Mouse (Mus musculus) brown adipose tissue, adult 24 weeks (tissue): Measurements from ENCODE around the gene Atg2a. TPM values are rescaled to one million over a fixed set of nuclear protein-coding genes. Genes with fewer than 3 reads are reported as not detected.
"Not testable (repeated sequence)": the region's sequence is repeated elsewhere in the genome, so short reads cannot be mapped to it uniquely, and the experiment has no call there.

ENCODE experiments used
- H3K27ac ChIP-seq: fragments of 200-500 bp; replicated peaks from 2 replicates; pipeline ENCODE4 v1.5.1; 2012; ENCODE audit warnings: low read depth, mild to moderate bottlenecking, low read length
- H3K4me1 ChIP-seq: fragments of 200-500 bp; 2 replicates; pipeline ENCODE4 v1.6.1; 2012; ENCODE audit warnings: low read length, mixed read lengths; ENCODE audit not compliant: control insufficient read depth, insufficient read depth, insufficient read length
- H3K4me3 ChIP-seq: fragments of 200-500 bp; 2 replicates; pipeline ENCODE4 v1.5.1; 2012; ENCODE audit warnings: low read depth, mild to moderate bottlenecking, low read length, moderate library complexity; ENCODE audit not compliant: insufficient read depth
- polyA plus RNA-seq: library from polyadenylated mRNA; stranded (reverse); fragments of >200 nt; gene quantifications from 2 replicates; pipeline ENCODE4 v1.2.4, GENCODE M21; 2012; ENCODE audit not compliant: missing spikeins, insufficient read depth, insufficient read length

The Atg2a gene
- polyA plus RNA-seq, 1 experiment: 9.9 TPM

GRCm38 (mm10) chr19:6306137-6306551 is 64.7 kb downstream of the Atg2a start, which contains the start of gene Cdc42bpg:
TSS of gene Cdc42bpg (plus strand) at chr19:6306456.
- Histone ChIP-seq H3K4me3 (peak within 1 kb of the TSS; percentile 73), H3K4me1 (peaks cover 29% of the 10 kb centered on the region), H3K27ac (peak within 1 kb of the TSS; percentile 78)

DNA sequence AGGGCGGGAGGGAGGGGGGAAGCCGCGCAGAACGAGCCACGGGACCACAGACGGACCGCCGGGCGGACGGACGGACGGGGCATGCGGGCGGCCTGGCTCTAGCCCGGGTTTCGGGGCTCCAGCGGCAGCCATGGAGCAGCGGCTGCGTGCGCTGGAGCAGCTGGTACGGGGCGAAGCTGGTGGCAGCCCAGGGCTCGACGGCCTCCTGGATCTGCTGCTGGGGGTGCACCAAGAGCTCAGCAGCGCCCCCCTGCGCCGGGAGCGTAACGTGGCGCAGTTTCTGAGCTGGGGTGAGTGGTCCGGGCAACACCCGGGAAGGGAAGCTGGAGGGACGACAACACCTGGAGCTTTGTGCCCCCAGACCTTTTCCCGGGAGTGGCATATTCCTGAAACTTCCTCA is 65.1 kb downstream of the Atg2a start:
- H3K4me1 ChIP-seq: peaks cover 26% of the 10 kb centered on the region
- peak overlapping the region; percentile 73 for H3K4me3 ChIP-seq
- H3K27ac ChIP-seq: no peak overlapping the region

- Histone ChIP-seq H3K4me3 (no peak overlapping the region), H3K27ac (no peak overlapping the region)
Measured at GRCm38 (mm10) chr19:6307733-6308531, 66.5 kb downstream of the Atg2a start.

GRCm38 (mm10) chr19:6310181-6310580 is 68.7 kb downstream of the Atg2a start:
- Histone ChIP-seq H3K4me3 (no peak overlapping the region), H3K4me1 (no peaks in the 10 kb centered on the region), H3K27ac (no peak overlapping the region)

More at GRCm38 (mm10) chr19:6307733-6308531, 66.5 kb downstream of the Atg2a start:
- peaks cover 14% of the 10 kb centered on the region for H3K4me1 ChIP-seq

DNA sequence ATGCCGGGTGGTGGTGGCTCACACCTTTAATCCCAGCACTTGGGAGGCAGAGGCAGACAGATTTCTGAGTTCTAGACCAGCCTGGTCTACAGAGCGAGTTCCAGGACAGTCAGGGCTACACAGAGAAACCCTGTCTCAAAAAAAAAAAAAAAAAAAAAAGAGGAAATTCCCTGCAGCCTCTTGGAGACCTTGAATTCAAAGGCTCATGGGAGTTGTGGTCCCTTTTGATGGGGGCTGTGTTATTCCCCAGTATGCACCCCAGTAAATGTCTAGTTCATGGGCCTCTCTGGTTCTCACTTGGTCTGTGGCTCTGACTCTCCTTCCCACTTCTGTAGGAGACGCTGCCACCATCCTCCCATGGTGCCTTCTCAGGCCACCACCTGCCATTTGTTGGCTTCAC is 70.3 kb downstream of the Atg2a start:
- not testable (repeated sequence) for H3K4me1 ChIP-seq

More for the DNA sequence above, 70.3 kb downstream of the Atg2a start:
- H3K27ac ChIP-seq, H3K4me3 ChIP-seq: not testable (repeated sequence)

Other genes with a start within 250 kb of the Atg2a start
- gene Capn1, start 225.8 kb upstream of the Atg2a start, polyA plus RNA-seq: 14.2 and 15.9 TPM in 2 replicates
- 14.8 and 17.4 TPM in 2 replicates for gene Syvn1, start 195.1 kb upstream of the Atg2a start, polyA plus RNA-seq
- 53.6 and 56.4 TPM in 2 replicates for gene Mrpl49, start 183.9 kb upstream of the Atg2a start, polyA plus RNA-seq
- gene Fau, start 183.8 kb upstream of the Atg2a start, polyA plus RNA-seq: 701 and 753 TPM in 2 replicates
- 9.8 and 11.3 TPM in 2 replicates for gene Znhit2, start 180.5 kb upstream of the Atg2a start, polyA plus RNA-seq
- 7.3 and 15.5 TPM in 2 replicates for gene Tm7sf2, start 173.3 kb upstream of the Atg2a start, polyA plus RNA-seq
- 25.0 and 25.8 TPM in 2 replicates for gene Vps51, start 164.4 kb upstream of the Atg2a start, polyA plus RNA-seq
- not detected in 2 replicates for gene Tmem262, start 161.6 kb upstream of the Atg2a start, polyA plus RNA-seq
- not detected in 2 replicates for gene Gm28374, start 159.4 kb upstream of the Atg2a start, polyA plus RNA-seq
- 14.0 and 20.5 TPM in 2 replicates for gene Zfpl1, start 156.7 kb upstream of the Atg2a start, polyA plus RNA-seq
- not detected in 2 replicates for gene Cdca5, start 156.7 kb upstream of the Atg2a start, polyA plus RNA-seq
- gene AC131692.1, start 147.2 kb upstream of the Atg2a start, polyA plus RNA-seq: not detected in 2 replicates
- gene Naaladl1, start 135.9 kb upstream of the Atg2a start, polyA plus RNA-seq: not detected in 2 replicates
- 5.7 and 6.8 TPM in 2 replicates for gene Sac3d1, start 123.0 kb upstream of the Atg2a start, polyA plus RNA-seq
- gene Snx15, start 113.4 kb upstream of the Atg2a start, polyA plus RNA-seq: 13.3 and 13.6 TPM in 2 replicates
- gene Batf2, start 100.7 kb upstream of the Atg2a start, polyA plus RNA-seq: 1.2 TPM in 1 of 2 replicates, not detected in the other
- 45.8 and 62.3 TPM in 2 replicates for gene Arl2, start 100.1 kb upstream of the Atg2a start, polyA plus RNA-seq
- gene Majin, start 57.3 kb upstream of the Atg2a start, polyA plus RNA-seq: not detected in 2 replicates
- not detected in 2 replicates for gene Gpha2, start 15.3 kb upstream of the Atg2a start, polyA plus RNA-seq
- 33.0 and 41.3 TPM in 2 replicates for gene Ppp2r5b, start 5.8 kb upstream of the Atg2a start, polyA plus RNA-seq
- 39.6 and 42.8 TPM in 2 replicates for gene Ehd1, start 35.1 kb downstream of the Atg2a start, polyA plus RNA-seq
- 2.5 and 2.8 TPM in 2 replicates for gene Cdc42bpg, start 64.8 kb downstream of the Atg2a start, polyA plus RNA-seq
- 13.9 and 22.2 TPM in 2 replicates for gene Men1, start 93.3 kb downstream of the Atg2a start, polyA plus RNA-seq
- 7.9 and 14.0 TPM in 2 replicates for gene Map4k2, start 99.5 kb downstream of the Atg2a start, polyA plus RNA-seq
- 47.9 and 56.8 TPM in 2 replicates for gene Sf1, start 122.0 kb downstream of the Atg2a start, polyA plus RNA-seq
- gene Pygm, start 142.7 kb downstream of the Atg2a start, polyA plus RNA-seq: 28.7 and 48.3 TPM in 2 replicates
- 38.9 and 50.2 TPM in 2 replicates for gene Rasgrp2, start 157.7 kb downstream of the Atg2a start, polyA plus RNA-seq
- 1.1 and 2.3 TPM in 2 replicates for gene Nrxn2, start 177.1 kb downstream of the Atg2a start, polyA plus RNA-seq